Mouse (Mus musculus) heart, adult 11 months (tissue): ENCODE measurements at regions not wholly inside any gene's neighbourhood (a gene's known extent, or its start where the extent isn't known, plus 50 kb on each side); places are given as distances from the start of the nearest gene placed in this dataset.

Experiments
- DNase-seq: peaks from one replicate; pipeline ENCODE4 v3.0.0; 2022

GRCm38 (mm10) chr11:45538011-45538410 lies 313.8 kb upstream of the Clint1 start:
- DNase-seq: peak; percentile 41

DNA sequence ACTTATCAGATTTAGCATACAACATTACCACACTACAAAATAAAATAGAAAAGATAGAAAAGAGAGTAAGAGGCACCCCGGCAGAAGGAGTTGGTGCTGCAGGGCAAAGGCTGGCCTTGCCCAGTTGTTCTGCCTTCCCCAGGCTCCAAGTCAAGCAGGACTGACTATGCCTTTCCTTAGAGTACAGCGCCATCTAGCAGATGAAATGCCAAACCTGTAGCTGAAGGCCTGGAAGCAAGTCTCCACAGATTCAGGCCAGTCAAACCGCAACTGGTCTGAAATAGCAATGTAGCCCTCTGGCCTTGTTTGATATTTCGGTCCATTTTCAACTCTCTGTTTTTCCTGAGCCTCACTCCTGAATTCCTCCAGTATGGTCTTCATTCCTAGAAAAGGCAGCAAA lies 312.4 kb upstream of the Clint1 start:
- peak; percentile 95 for DNase-seq

DNA sequence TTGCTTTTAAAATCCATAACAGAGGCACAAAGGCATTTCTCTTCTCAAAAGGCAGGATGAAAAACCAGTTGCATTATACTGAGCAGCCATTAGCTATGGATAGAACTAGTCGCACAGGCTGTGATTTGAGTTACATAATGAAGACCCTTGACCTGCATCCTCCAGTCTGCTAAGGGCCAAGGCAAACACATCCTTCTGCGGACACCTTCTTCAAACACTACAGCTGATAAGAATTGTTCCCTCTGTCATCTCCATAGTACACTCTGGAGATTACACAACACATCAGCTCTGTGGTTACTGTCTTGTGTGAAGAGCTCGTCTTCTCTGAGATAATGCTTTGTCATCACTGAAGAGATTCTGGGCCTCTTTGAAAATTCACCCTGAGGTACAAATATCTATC lies 307.3 kb upstream of the Clint1 start:
- DNase-seq: peak; percentile 31

- peak; percentile 95 for DNase-seq
These were observed 305.8 kb upstream of the Clint1 start for GRCm38 (mm10) chr11:45545896-45546626.

- DNase-seq: peak; percentile 92
These were observed 305.0 kb upstream of the Clint1 start for GRCm38 (mm10) chr11:45546861-45547260.

- DNase-seq: no peak
These were observed 301.5 kb upstream of the Clint1 start for GRCm38 (mm10) chr11:45550376-45550775.

GRCm38 (mm10) chr11:45577469-45578154 lies 274.2 kb upstream of the Clint1 start:
- DNase-seq: no peak

- DNase-seq: no peak
These were observed 259.5 kb upstream of the Clint1 start for GRCm38 (mm10) chr11:45592335-45592734.

GRCm38 (mm10) chr11:45592890-45593642 lies 258.8 kb upstream of the Clint1 start:
- no peak for DNase-seq

- DNase-seq: peak; percentile 91
These were observed 256.5 kb upstream of the Clint1 start for GRCm38 (mm10) chr11:45595372-45595771.

DNA sequence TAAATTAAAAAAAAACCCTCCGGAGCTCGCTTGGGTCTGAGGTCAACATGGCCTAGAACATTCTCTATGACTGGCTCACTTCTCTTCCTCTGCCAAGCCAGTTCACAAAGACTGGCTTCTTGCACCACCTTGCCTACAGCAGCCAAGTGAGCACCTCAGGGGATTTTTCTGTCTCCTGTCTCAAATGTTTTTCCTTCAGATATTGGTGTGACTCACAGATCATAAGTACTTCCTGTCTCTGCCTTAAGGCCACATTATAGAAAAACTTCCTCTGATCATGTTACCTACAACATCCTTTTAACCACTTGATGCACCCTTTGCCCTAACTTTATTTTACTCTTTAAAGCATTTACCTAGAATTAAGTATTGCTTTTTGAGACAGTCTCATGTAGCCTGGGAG lies 230.0 kb upstream of the Clint1 start:
- no peak for DNase-seq

- peak; percentile 25 for DNase-seq
These were observed 229.2 kb upstream of the Clint1 start for GRCm38 (mm10) chr11:45622701-45623100.

DNA sequence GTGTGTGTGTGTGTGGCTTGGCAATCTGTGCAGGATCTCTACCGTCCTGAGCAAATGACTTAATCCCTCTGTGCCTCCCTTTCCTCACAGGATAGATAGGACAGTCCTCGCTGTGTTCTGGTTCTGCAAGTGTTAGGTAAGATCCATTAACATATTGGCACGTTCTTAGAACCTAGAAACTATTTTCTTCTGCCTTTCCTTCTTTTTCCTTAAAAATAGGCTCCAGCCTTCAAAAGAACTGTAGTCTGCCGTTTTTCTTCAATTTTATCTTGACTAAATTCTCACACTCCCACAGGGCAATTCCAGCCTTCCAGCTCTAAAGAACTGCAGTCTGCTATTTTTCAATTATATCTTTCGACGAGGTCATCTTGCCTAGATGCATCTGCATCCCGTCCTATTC lies 227.6 kb upstream of the Clint1 start:
- DNase-seq: no peak

DNA sequence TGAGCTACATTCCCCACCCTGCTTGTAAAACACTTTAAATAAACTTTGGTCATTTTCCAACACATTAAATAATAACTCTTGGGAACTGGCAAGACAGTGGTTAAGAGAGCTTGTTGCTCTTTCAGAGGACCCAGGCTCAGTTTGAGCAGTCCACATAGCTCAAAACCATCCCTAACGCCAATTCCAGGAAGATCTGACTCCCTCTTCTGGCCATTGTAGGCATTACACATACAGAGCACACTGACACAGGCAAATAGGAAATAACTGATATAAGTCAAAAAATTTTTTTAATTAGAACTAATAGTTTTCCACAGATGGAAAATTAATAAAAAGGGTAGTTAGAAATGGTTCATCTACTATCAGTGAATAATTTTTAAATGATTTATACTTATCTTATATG lies 222.6 kb upstream of the Clint1 start:
- no peak for DNase-seq

- DNase-seq: peak; percentile 81
These were observed 217.2 kb upstream of the Clint1 start for GRCm38 (mm10) chr11:45634535-45635235.

- DNase-seq: peak; percentile 59
These were observed 216.0 kb upstream of the Clint1 start for GRCm38 (mm10) chr11:45635896-45636295.

- DNase-seq: peak; percentile 70
These were observed 212.6 kb upstream of the Clint1 start for GRCm38 (mm10) chr11:45639236-45639635.

GRCm38 (mm10) chr11:45642142-45642756 lies 209.6 kb upstream of the Clint1 start:
- peak; percentile 50 for DNase-seq

- peak; percentile 65 for DNase-seq
These were observed 208.1 kb upstream of the Clint1 start for GRCm38 (mm10) chr11:45643629-45644325.

- DNase-seq: peak; percentile 17
These were observed 206.0 kb upstream of the Clint1 start for GRCm38 (mm10) chr11:45645815-45646214.

GRCm38 (mm10) chr11:45647888-45648287 lies 204.0 kb upstream of the Clint1 start:
- peak; percentile 56 for DNase-seq

GRCm38 (mm10) chr11:45656260-45656659 lies 195.6 kb upstream of the Clint1 start:
- DNase-seq: peak; percentile 61
